Mouse (Mus musculus) intestine, embryonic 15.5 days (tissue): ENCODE measurements at regions not wholly inside any gene's neighbourhood (a gene's known extent, or its start where the extent isn't known, plus 50 kb on each side); places are given as distances from the start of the nearest gene placed in this dataset.

Experiments used
- ATAC-seq: fragments of 200-750 bp; cut with Nextera tagmentation; 2 replicates; pipeline ENCODE4 v1.8.0; 2017; ENCODE audit warnings: moderate TSS enrichment, moderate library complexity
- H3K27ac ChIP-seq: fragments of 300-500 bp; sonication (generic); 2 replicates; pipeline ENCODE4 v1.5.1; 2015; ENCODE audit warnings: mild to moderate bottlenecking, inconsistent platforms
- H3K27me3 ChIP-seq: fragments of 300-500 bp; sonication (generic); replicated peaks from 2 replicates; pipeline ENCODE4 v1.6.1; 2015; ENCODE audit warnings: inconsistent platforms
- H3K36me3 ChIP-seq: fragments of 300-500 bp; sonication (generic); 2 replicates; pipeline ENCODE4 v1.6.1; 2015; ENCODE audit warnings: inconsistent platforms
- H3K4me1 ChIP-seq: fragments of 300-500 bp; sonication (generic); replicated peaks from 2 replicates; pipeline ENCODE4 v1.6.1; 2015; ENCODE audit warnings: inconsistent platforms
- H3K4me2 ChIP-seq: fragments of 300-500 bp; sonication (generic); replicated peaks from 2 replicates; pipeline ENCODE4 v1.6.1; 2015; ENCODE audit warnings: mild to moderate bottlenecking, inconsistent platforms
- H3K4me3 ChIP-seq: fragments of 300-500 bp; sonication (generic); replicated peaks from 2 replicates; pipeline ENCODE4 v1.5.1; 2015; ENCODE audit warnings: inconsistent platforms
- H3K9ac ChIP-seq: fragments of 300-500 bp; sonication (generic); 2 replicates; pipeline ENCODE4 v1.6.1; 2015; ENCODE audit warnings: inconsistent platforms
- H3K9me3 ChIP-seq: fragments of 300-500 bp; sonication (generic); 2 replicates; pipeline ENCODE4 v1.6.1; 2016; ENCODE audit warnings: inconsistent platforms
- WGBS: fragments of 180-500 bp; shearing (Covaris S2); methylation state at CpG from one replicate; pipeline ENCODE4 v1.1.7; 2015; 5-methylcytosine and 5-hydroxymethylcytosine counted together

- Histone ChIP-seq H3K36me3 (no peaks in the 10 kb centered on the region), H3K9ac (no peak overlapping the region), H3K4me2 (no peak overlapping the region), H3K27me3 (no peaks in the 10 kb centered on the region), H3K4me1 (no peaks in the 10 kb centered on the region), H3K4me3 (no peak overlapping the region), H3K9me3 (no peaks in the 10 kb centered on the region), H3K27ac (no peak overlapping the region)
- 68% methylated on average over 3 of the region's 3 CpGs for WGBS
- ATAC-seq, result no peak
These were observed 523.6 kb upstream of the Adamts16 start for GRCm38 (mm10) chr13:71365261-71365660.

- 88% methylated on average over 5 of the region's 5 CpGs for WGBS
- Histone ChIP-seq H3K4me3 (no peak overlapping the region), H3K36me3 (no peaks in the 10 kb centered on the region), H3K4me1 (no peaks in the 10 kb centered on the region), H3K27me3 (no peaks in the 10 kb centered on the region), H3K4me2 (no peak overlapping the region), H3K27ac (no peak overlapping the region), H3K9ac (no peak overlapping the region), H3K9me3 (no peaks in the 10 kb centered on the region)
- ATAC-seq, result no peak
These were observed 520.7 kb upstream of the Adamts16 start for GRCm38 (mm10) chr13:71362311-71362710.

- H3K9ac ChIP-seq, result no peak overlapping the region
- no peaks in the 10 kb centered on the region for H3K9me3 ChIP-seq
- H3K4me2 ChIP-seq, result no peak overlapping the region
- H3K4me1 ChIP-seq, result no peaks in the 10 kb centered on the region
- H3K36me3 ChIP-seq, result no peaks in the 10 kb centered on the region
- no peak overlapping the region for H3K4me3 ChIP-seq
- ATAC-seq, result no peak
- no peak overlapping the region for H3K27ac ChIP-seq
- WGBS, result 85% methylated on average over 11 of the region's 11 CpGs
- H3K27me3 ChIP-seq, result no peaks in the 10 kb centered on the region
These were observed 517.5 kb upstream of the Adamts16 start for GRCm38 (mm10) chr13:71359112-71359511.

- Histone ChIP-seq H3K27ac (no peak overlapping the region), H3K9ac (no peak overlapping the region), H3K4me1 (no peaks in the 10 kb centered on the region), H3K4me3 (no peak overlapping the region), H3K4me2 (no peak overlapping the region), H3K36me3 (no peaks in the 10 kb centered on the region), H3K27me3 (no peaks in the 10 kb centered on the region), H3K9me3 (no peaks in the 10 kb centered on the region)
- ATAC-seq, result no peak
- 89% methylated on average over 7 of the region's 7 CpGs for WGBS
These were observed 509.2 kb upstream of the Adamts16 start for GRCm38 (mm10) chr13:71350787-71351186.

- H3K27ac ChIP-seq, result no peak overlapping the region
- H3K9me3 ChIP-seq, result no peaks in the 10 kb centered on the region
- WGBS, result 78% methylated on average over 1 of the region's 1 CpGs
- no peak overlapping the region for H3K4me3 ChIP-seq
- no peaks in the 10 kb centered on the region for H3K27me3 ChIP-seq
- H3K9ac ChIP-seq, result no peak overlapping the region
- H3K4me1 ChIP-seq, result no peaks in the 10 kb centered on the region
- no peak for ATAC-seq
- no peaks in the 10 kb centered on the region for H3K36me3 ChIP-seq
- no peak overlapping the region for H3K4me2 ChIP-seq
These were observed 501.3 kb upstream of the Adamts16 start for GRCm38 (mm10) chr13:71342921-71343320.

GRCm38 (mm10) chr13:71338700-71339099, 497.1 kb upstream of the Adamts16 start:
- ATAC-seq, result no peak
- no peak overlapping the region for H3K4me3 ChIP-seq
- H3K27me3 ChIP-seq, result no peaks in the 10 kb centered on the region
- H3K4me1 ChIP-seq, result no peaks in the 10 kb centered on the region
- H3K9me3 ChIP-seq, result no peaks in the 10 kb centered on the region
- 81% methylated on average over 6 of the region's 6 CpGs for WGBS
- H3K36me3 ChIP-seq, result no peaks in the 10 kb centered on the region
- H3K27ac ChIP-seq, result no peak overlapping the region
- H3K4me2 ChIP-seq, result no peak overlapping the region
- H3K9ac ChIP-seq, result no peak overlapping the region

- Histone ChIP-seq H3K36me3 (no peaks in the 10 kb centered on the region), H3K27me3 (no peaks in the 10 kb centered on the region), H3K4me2 (no peak overlapping the region), H3K9me3 (no peaks in the 10 kb centered on the region), H3K27ac (no peak overlapping the region), H3K4me3 (no peak overlapping the region), H3K4me1 (no peaks in the 10 kb centered on the region), H3K9ac (no peak overlapping the region)
- no peak for ATAC-seq
- 83% methylated on average over 4 of the region's 4 CpGs for WGBS
These were observed 493.3 kb upstream of the Adamts16 start for GRCm38 (mm10) chr13:71334925-71335324.

- no peaks in the 10 kb centered on the region for H3K9me3 ChIP-seq
- 80% methylated on average over 4 of the region's 4 CpGs for WGBS
- no peaks in the 10 kb centered on the region for H3K36me3 ChIP-seq
- H3K4me2 ChIP-seq, result no peak overlapping the region
- ATAC-seq, result no peak
- no peak overlapping the region for H3K27ac ChIP-seq
- no peak overlapping the region for H3K4me3 ChIP-seq
- no peaks in the 10 kb centered on the region for H3K27me3 ChIP-seq
- H3K9ac ChIP-seq, result no peak overlapping the region
- H3K4me1 ChIP-seq, result no peaks in the 10 kb centered on the region
These were observed 491.5 kb upstream of the Adamts16 start for GRCm38 (mm10) chr13:71333146-71333545.

GRCm38 (mm10) chr13:71330321-71330720, 488.7 kb upstream of the Adamts16 start:
- Histone ChIP-seq H3K4me1 (no peaks in the 10 kb centered on the region), H3K27me3 (no peaks in the 10 kb centered on the region), H3K27ac (no peak overlapping the region), H3K36me3 (no peaks in the 10 kb centered on the region), H3K9me3 (no peaks in the 10 kb centered on the region), H3K9ac (no peak overlapping the region), H3K4me2 (no peak overlapping the region), H3K4me3 (no peak overlapping the region)
- ATAC-seq, result no peak
- WGBS, result 28% methylated on average over 6 of the region's 6 CpGs

- Histone ChIP-seq H3K27me3 (no peaks in the 10 kb centered on the region), H3K9ac (no peak overlapping the region), H3K27ac (no peak overlapping the region), H3K36me3 (no peaks in the 10 kb centered on the region), H3K4me1 (no peaks in the 10 kb centered on the region), H3K9me3 (no peaks in the 10 kb centered on the region), H3K4me3 (no peak overlapping the region), H3K4me2 (no peak overlapping the region)
- 58% methylated on average over 4 of the region's 4 CpGs for WGBS
- no peak for ATAC-seq
These were observed 486.5 kb upstream of the Adamts16 start for GRCm38 (mm10) chr13:71327802-71328753.

- H3K9ac ChIP-seq, result no peak overlapping the region
- ATAC-seq, result no peak
- no peaks in the 10 kb centered on the region for H3K36me3 ChIP-seq
- no peaks in the 10 kb centered on the region for H3K9me3 ChIP-seq
- no peak overlapping the region for H3K27ac ChIP-seq
- H3K27me3 ChIP-seq, result no peaks in the 10 kb centered on the region
- 92% methylated on average over 3 of the region's 3 CpGs for WGBS
- no peaks in the 10 kb centered on the region for H3K4me1 ChIP-seq
- H3K4me3 ChIP-seq, result no peak overlapping the region
- no peak overlapping the region for H3K4me2 ChIP-seq
These were observed 478.9 kb upstream of the Adamts16 start for GRCm38 (mm10) chr13:71320489-71320888.

GRCm38 (mm10) chr13:71303956-71304355, 462.3 kb upstream of the Adamts16 start:
- Histone ChIP-seq H3K27ac (no peak overlapping the region), H3K27me3 (no peaks in the 10 kb centered on the region), H3K9ac (no peak overlapping the region), H3K4me3 (no peak overlapping the region), H3K4me2 (no peak overlapping the region), H3K4me1 (no peaks in the 10 kb centered on the region), H3K9me3 (no peaks in the 10 kb centered on the region), H3K36me3 (no peaks in the 10 kb centered on the region)
- no peak for ATAC-seq
- WGBS, result 87% methylated on average over 4 of the region's 4 CpGs

GRCm38 (mm10) chr13:71275991-71276390, 434.4 kb upstream of the Adamts16 start:
- Histone ChIP-seq H3K27me3 (no peaks in the 10 kb centered on the region), H3K4me1 (no peaks in the 10 kb centered on the region), H3K4me3 (no peak overlapping the region), H3K9me3 (no peaks in the 10 kb centered on the region), H3K4me2 (no peak overlapping the region), H3K27ac (no peak overlapping the region), H3K36me3 (no peaks in the 10 kb centered on the region), H3K9ac (no peak overlapping the region)
- no peak for ATAC-seq
- 71% methylated on average over 2 of the region's 2 CpGs for WGBS
